ENCODE assay signal across 1 mouse cellular context in genomic region chr19:10105034-10105493, GRCm38 (mm10).
TF ChIP-seq lines count a peak whose summit lies in the region.

No protein-coding gene starts in this region.

TF ChIP-seq in MEL, 35 proteins besides CTCF, POLR2A, EP300 and RAD21 (continued from another document):
- TF ChIP-seq E2F4 (IDR thresholded peaks at IDR 0.05; ENCODE audit: borderline replicate concordance, low read depth, low read length) (no peak), JUND (IDR thresholded peaks at IDR 0.05; ENCODE audit: low read depth, low read length) (no peak), ZMIZ1 (IDR thresholded peaks at IDR 0.05; ENCODE audit: low read depth, low read length) (0 out of 2 replicates have a peak, but pooled peaks have one; percentile 46), POLR2AphosphoS5 (IDR thresholded peaks at IDR 0.05; ENCODE audit: borderline replicate concordance, low read depth, low read length) (no peak), MAZ (IDR thresholded peaks at IDR 0.05; ENCODE audit: low read depth, low read length) (no peak), ZC3H11A (IDR thresholded peaks at IDR 0.05; ENCODE audit: low read depth, low read length) (no peak), POLR2AphosphoS2 (IDR thresholded peaks at IDR 0.05; ENCODE audit: low read length) (no peak), MEF2A (IDR thresholded peaks at IDR 0.05; ENCODE audit: extremely low read depth, insufficient replicate concordance, low read depth, low read length, poor library complexity, severe bottlenecking) (no peak), ZKSCAN1 (IDR thresholded peaks at IDR 0.05; ENCODE audit: low read depth, low read length) (no peak), BHLHE40 (IDR thresholded peaks at IDR 0.05; ENCODE audit: borderline replicate concordance, low read depth, low read length) (peak; percentile 96), HCFC1 (IDR thresholded peaks at IDR 0.05; ENCODE audit: low read depth, low read length) (peak; percentile 15; the same call in 1 of the 2 replicates), CHD2 (IDR thresholded peaks at IDR 0.05; ENCODE audit: low read length) (no peak), TCF12 (IDR thresholded peaks at IDR 0.05; ENCODE audit: low read depth, low read length) (peak; percentile 76), NELFE (IDR thresholded peaks at IDR 0.05; ENCODE audit: low read depth, low read length) (no peak; the same call in 1 of the 2 replicates), MAFK (IDR thresholded peaks at IDR 0.05; ENCODE audit: borderline replicate concordance, low read depth, low read length) (no peak), ZNF384 (IDR thresholded peaks at IDR 0.05; ENCODE audit: low read depth, low read length) (no peak), SIN3A (IDR thresholded peaks at IDR 0.05; ENCODE audit: low read length) (peak; percentile 82), SMC3 (IDR thresholded peaks at IDR 0.05; ENCODE audit: low read depth, low read length) (no peak), USF2 (IDR thresholded peaks at IDR 0.05; ENCODE audit: borderline replicate concordance in 1 of 2, insufficient read depth in 1 of 2, low read depth in 1 of 2, low read length in 2 of 2) (no peak), UBTF (IDR thresholded peaks at IDR 0.05; ENCODE audit: borderline replicate concordance, insufficient read depth, low read depth, low read length) (no peak), GABPA (IDR thresholded peaks at IDR 0.05; ENCODE audit: low read depth, low read length) (no peak), TBP (IDR thresholded peaks at IDR 0.05; ENCODE audit: low read depth, low read length) (peak; percentile 9; the same call in 1 of the 2 replicates), MYC (IDR thresholded peaks at IDR 0.05; ENCODE audit: low read depth, low read length) (peak; percentile 58; the same call in 1 of the 2 replicates), MXI1 (IDR thresholded peaks at IDR 0.05; ENCODE audit: low read depth, low read length) (peak; percentile 76)
